Mouse (Mus musculus) lung, postnatal 36 days (tissue): ENCODE results near the gene 5730480H06Rik.

Experiments
- DNase-seq: peaks from one replicate; pipeline ENCODE4 v3.0.0; 2022; ENCODE audit warnings: mixed read lengths

Gene 5730480H06Rik

GRCm38 (mm10) chr5:48327652-48328051 lies at the start of gene 5730480H06Rik:
5730480H06Rik (plus strand) TSS chr5:48327952.
- no peak for DNase-seq

GRCm38 (mm10) chr5:48301186-48301585 lies 26.6 kb upstream of the 5730480H06Rik start:
- no peak for DNase-seq

DNA sequence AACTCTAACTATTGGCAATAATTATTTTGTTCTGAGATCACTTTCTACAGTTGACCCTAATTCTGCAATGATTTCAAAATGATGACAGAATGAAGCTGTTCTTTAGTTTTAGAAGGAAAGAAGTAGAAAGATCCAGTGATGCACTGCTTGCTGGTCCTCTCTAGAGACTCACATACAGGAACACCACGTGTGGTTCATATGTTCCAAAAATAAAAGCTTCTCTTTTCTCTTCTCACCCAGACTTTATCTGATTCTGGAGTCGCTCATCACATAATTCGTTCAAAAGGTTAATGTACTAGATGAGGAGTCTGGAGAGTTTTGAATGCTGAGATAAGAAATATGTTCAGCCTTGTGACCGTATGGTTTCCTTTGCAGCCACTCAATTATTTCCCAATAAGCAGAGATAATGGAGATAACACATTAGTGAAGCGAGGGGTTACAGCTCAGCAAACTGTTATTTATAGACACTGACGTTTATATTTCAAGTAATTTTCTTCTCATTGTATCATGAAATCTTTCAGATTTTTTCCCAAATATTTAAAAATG lies 12.6 kb upstream of the 5730480H06Rik start:
- peak; percentile 61 for DNase-seq

- DNase-seq = no peak
Measured at GRCm38 (mm10) chr5:48320597-48320996, 7.2 kb upstream of the 5730480H06Rik start.

- DNase-seq = no peak
Measured at GRCm38 (mm10) chr5:48326221-48326620, 1.5 kb upstream of the 5730480H06Rik start.

GRCm38 (mm10) chr5:48329751-48330150 lies 2.0 kb downstream of the 5730480H06Rik start:
- DNase-seq = no peak

DNA sequence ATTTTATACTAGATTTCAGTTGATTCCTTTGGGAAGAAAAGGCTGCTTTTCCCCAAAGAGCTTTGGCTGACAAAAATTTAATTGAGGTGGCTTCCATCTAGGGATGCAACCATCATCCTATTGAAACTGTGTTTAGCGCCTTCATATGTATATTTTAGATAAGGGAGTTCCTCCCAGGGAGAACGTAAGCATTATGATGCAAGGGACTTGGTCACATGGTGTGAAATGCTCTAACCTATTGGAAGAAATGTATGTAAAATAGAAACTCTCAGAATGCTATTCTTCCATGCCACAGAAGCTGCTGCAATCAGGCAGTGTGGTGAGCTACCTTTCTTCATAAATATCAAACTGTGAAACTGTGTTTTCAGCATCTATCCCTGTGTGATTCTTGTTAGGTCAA lies 3.1 kb downstream of the 5730480H06Rik start:
- no peak for DNase-seq

GRCm38 (mm10) chr5:48331441-48331840 lies 3.7 kb downstream of the 5730480H06Rik start:
- no peak for DNase-seq

DNA sequence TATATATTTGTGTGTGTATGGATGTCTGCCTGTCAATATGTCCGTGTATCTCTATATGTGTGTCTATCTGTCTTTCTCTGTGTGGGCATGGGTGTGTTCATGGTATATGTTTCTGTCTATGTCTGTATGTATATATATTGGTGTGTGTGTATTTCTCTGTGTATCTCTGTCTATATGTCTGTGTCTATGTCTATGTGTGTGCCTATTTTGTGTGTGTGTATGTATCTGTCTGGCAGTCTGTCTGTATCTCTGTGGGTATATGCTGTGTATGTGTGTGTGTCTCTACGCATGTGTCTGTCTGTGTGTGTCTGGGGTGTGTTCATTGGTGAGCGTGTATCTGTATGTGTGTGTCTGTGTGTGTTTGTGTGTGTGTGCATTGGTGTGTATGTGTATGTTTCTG lies 5.7 kb downstream of the 5730480H06Rik start:
- no peak for DNase-seq

DNA sequence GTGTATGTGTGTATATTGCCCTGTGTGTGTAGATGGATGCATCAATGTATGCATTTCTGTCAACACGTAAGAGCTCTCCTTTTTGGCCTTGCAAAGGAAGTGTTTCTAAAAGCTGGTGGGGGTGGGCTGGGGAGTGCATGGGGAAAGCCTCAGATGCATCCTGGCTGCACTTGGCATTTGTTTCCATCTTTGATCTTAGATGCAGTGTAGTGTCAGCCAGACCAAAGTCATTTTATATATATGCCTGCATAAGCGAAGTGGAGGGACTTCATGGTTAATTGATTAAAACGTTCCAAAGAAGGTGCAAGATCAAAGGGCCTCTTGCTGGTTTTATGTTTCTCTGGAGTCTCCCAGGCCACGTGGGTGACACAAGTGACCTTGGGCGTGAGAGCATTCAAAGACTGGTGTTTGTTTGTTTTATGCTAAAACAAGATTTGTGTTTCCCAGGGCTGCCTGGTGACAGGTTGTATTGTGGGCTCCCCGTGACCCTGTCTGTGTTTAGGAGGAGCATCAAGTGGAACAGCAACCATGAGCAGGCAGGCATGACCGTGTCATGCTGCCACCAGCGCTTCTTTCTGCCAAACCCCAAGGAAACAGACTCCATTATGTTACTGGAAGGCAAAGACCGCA lies 6.2 kb downstream of the 5730480H06Rik start:
- DNase-seq = no peak

DNA sequence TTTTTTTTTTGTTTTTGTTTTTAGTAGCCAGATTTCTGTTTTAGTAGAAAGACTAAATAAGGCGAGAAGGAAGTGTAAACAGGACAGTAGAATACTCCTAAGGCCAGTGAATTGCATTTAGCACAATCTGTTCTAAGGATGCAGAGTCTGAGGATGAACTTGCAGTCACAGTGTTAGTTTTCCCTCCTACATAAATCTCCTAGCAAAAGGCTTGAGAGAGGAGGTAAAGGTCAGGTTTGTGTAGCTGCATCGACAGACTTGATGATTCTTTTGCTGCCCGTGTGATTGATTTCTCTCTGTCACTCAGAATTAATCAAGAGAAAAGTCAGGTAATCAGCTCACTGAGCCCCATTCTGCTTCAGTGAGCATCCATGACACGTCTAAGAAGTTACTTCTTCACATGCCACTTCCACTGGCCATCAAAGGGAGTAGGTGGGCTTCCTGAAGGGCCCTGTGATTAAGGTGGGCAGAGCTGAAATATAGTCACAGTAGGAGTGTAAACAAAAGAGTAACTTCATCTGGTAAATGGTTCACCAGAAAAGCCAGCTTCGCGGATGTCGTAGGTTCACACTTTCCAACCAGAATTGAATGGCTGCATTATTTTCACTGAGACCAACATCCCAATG lies 13.2 kb downstream of the 5730480H06Rik start:
- DNase-seq = no peak

GRCm38 (mm10) chr5:48345095-48345982 lies 17.6 kb downstream of the 5730480H06Rik start:
- DNase-seq = peak; percentile 16

DNA sequence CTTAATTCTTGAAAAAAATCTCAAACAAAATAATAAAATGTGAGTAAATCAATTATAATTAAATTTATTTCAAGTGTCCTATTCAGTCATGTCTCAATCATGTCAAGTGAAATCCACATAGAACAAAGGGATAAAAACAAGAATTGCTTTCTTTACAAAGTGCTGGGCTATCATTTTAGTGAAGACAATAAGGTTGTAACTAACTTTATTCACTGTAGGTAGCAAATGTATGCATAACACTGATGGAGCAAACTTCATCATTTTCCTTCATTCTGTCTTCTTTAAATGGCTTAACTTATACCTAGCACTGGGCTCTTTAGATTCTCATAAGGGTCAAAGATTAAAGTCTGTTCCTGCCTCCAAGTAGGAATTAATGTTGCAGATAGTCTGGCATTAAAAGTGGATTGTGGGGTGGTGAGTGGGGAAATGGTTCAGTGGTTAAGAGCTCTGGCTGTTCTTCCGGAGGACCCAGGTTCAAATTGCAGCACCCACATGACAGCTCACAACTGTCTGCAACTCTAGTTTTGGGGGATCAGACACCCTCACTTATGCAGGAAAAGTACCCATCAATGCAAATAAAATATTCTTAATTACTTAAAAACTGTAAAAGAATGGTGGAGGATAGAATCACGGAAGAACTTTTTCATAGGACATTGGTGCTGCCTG lies 18.4 kb downstream of the 5730480H06Rik start:
- DNase-seq = no peak

DNA sequence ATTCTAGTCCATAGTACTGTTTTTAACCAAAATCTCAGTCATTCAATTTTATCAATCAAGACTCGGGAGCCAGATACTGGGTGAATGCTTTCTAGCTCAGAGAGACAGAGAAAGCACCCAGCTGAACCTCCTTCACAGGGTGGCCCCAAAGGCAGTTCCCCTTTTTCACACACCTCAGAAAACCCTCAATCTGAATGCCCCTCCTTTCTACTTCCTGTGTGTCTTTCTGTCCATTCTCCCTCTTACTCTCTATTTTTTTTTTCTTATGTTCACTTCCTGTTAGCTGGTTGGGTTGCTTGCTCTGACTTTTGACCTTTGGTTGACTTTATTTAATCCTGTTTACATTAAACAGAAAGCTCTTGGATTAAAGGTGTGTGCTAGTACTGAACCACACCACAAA lies 21.6 kb downstream of the 5730480H06Rik start:
- DNase-seq = no peak

DNA sequence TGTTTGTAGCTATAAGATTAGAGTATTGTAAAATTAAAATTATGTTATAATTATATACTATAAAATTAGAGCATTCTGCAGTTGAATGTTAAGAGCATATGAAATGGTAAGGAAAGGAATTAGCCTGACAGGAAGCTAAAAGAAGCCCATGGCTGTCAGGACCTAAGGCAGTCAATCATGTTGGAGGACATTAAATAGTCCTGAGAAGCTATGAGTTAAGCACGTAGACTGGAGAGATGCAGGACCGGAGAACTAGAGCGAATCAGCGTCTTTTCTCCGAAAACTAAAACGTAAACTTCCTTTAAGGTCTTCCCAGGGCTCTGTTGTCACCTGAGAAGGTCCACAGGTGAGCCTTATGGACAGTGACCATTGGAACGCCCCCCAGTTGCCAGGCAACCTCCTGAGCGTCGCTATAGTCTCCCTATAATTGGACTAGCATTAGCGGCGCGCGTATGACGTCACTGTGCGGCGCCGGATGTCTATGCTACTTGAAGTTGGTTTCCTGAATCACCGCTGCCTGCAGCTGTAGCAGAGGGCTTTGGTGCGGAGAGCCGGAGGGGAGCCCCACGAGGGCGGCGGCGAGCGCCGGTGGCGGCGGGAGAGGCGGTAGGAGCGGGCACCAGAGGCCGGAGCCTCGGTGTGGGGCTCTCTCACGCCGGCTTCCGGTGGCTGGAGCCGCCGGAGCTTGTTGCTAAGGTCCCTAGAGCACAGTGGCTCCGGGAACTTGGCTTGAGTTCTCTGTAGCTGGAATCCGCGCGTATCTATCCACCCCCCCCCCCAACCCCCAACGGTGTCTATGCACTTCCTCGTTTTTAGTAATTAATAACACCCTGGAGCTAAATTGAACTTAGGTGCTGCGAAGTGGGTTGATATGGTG lies 44.4 kb downstream of the 5730480H06Rik start:
- DNase-seq = peak; percentile 98

DNA sequence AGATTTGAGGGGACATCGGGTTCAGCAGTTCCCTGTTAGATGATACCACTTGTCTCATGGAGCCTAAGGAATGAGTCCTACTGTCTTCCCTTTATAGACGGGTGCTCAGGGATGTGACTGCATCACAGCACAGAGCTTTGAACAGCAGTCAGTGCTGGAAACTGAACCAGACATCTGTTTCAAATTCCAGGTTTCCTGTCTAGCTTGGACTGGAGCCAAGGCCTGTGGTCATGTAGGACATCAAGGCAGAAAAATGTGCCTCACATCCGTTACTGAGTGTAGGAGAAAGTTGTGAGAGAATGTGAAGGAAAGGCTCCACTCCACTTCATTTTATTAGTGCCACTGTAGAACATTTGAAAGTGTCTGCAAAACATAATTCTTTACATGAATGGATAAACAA lies 74.7 kb downstream of the 5730480H06Rik start:
- DNase-seq = peak; percentile 5

DNA sequence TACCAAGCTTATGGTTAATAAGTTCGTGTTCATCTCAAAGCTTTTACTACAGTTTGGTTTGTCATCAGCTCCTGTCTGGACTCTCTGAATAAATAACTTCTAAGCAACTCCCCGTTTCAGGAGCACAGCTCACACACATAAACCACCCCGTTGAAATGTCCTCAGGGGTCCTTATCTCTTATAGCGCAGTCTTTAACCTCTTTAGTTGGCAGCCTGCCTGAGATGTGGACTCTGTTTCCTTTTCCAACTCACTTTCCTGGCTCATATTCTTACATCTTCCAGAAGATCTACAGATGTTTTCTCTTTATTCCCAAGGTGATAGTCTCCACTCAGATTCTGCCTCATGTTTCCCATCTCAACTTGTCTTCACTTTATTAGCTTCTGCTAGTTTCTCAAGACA lies 80.5 kb downstream of the 5730480H06Rik start:
- no peak for DNase-seq

DNA sequence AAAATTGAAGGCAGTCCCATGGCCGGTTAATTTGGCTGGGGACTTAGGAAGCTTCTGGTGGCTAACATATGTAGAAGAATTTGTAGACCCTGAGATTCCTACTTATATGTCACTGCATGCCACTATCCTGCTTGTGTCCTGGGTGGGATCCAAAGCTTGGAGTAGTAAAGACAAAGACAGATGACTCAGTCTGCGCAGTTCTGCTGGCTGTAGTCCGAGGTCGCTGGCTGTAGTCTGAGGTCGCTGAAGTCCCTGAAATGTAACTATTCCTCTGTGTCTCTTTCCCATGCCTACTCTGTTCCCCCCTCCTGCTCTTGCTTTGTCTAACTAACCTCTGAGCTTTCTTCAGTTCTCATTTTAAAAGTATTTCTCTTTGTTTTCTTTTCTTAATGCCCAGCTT lies 82.6 kb downstream of the 5730480H06Rik start:
- no peak for DNase-seq

DNA sequence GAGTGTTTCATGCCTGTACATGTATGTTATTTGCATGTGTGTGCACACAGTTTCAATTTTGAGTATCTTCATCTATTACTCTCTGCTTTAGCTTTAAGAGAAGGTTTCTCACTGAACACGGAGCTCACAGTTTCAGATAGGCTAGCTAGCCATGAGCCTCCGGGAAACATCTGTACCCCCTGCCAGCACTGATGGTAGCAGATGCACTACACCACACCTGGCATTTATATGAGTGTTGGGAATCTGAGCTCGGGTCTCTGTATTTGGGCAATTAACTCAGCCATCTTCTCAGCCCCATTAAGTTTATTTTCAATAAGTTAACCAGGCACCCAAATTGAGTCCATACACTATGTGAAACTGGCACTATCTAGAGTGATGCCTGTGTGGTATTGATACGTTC lies 83.7 kb downstream of the 5730480H06Rik start:
- no peak for DNase-seq

DNA sequence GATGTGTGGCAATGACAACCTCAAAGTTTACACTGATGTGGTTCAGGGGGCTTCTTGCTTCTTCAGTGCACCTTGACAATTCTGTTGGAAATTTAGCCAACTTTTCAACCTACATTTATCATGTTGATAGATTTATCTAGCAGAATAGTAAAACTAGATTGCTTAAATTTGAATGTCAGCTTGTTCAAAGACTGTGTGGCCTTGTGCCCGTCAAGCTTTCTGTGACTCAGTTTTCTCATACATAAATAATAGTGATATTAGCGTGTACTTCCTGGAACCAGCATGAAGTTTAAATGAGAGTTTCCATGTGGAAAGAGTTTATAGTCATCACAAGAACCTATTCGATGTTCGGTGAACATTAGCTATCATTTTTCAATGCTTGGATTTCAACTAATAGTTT lies 84.5 kb downstream of the 5730480H06Rik start:
- DNase-seq = no peak

- no peak for DNase-seq
Measured at GRCm38 (mm10) chr5:48419741-48420140, 92.0 kb downstream of the 5730480H06Rik start.

GRCm38 (mm10) chr5:48421957-48422356 lies 94.2 kb downstream of the 5730480H06Rik start:
- DNase-seq = no peak
